Mouse (Mus musculus): Measurements from ENCODE around the gene Garnl3.

DNA sequence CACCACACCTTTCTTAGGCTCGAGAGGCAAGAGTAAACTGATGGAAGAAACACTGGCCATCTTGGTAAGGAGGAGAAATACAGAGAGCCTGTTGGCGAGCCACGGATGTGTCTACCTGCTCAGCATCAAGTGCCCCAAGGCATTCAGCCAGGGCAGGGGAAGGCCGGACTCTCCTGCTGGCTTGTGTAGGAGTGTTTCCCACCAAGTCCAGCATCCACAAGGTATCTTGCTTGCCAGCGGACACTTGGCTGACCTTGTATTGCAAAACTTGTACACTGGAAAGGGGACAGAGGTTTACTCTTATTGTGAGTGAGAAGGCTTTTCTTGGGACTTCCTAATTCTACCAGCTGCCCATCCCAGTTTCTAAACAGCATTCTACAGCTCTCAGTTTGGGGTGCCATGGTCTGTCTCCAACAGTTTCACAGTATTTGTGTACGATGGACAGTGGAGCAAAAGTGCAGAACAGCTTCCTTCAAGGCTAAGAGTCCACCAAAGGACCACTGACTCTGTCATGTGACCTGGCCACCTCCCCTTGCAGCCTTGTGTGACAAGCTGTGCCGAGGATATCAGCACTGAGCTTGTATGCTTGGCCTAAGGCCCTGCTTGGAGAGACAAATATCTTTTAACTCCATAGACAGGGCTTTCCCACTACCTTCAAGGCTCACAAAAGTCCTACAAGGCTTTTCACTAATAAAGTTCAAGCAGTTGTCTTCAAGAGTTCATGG is 3.5 kb upstream of the Garnl3 start:
- TF ChIP-seq TAL1 (conservative IDR thresholded peaks at IDR 0.05; ENCODE audit: low read depth, low read length) (no peak), CTCF (IDR thresholded peaks at IDR 0.05; ENCODE audit: low read depth, low read length) (no peak), GATA2 (IDR thresholded peaks at IDR 0.05; ENCODE audit: borderline replicate concordance, low read depth, low read length) (no peak)
